Mouse (Mus musculus): ENCODE data around the gene Hand1. TPM values are rescaled to one million over a fixed set of nuclear protein-coding genes. Genes with fewer than 3 reads are reported as not detected.
A peak's percentile ranks its signal among the peaks of the same experiment; 100 is the strongest.
"Not testable (repeated sequence)": the region's sequence is repeated elsewhere in the genome, so short reads cannot be mapped to it uniquely, and the experiment has no call there.

Hand1 gene
- polyA plus RNA-seq, 1 experiment from 2014 or later: not detected

GRCm38 (mm10) chr11:57831281-57831781 lies 1.3 kb downstream of the Hand1 start:
- Histone ChIP-seq H3K4me3 (no peak overlapping the region), H3K27me3 (replicated peaks) (peaks cover 88% of the 10 kb centered on the region), H3K9me3 (no peaks in the 10 kb centered on the region), H3K4me2 (no peak overlapping the region), H3K36me3 (replicated peaks) (no peaks in the 10 kb centered on the region), H3K27ac (no peak overlapping the region), H3K9ac (no peak overlapping the region), H3K4me1 (peaks cover 21% of the 10 kb centered on the region)
- ATAC-seq (replicated peaks): no peak
- WGBS: 2% methylated on average over 31 of the region's 31 CpGs

GRCm38 (mm10) chr11:57829871-57830775 lies 2.5 kb downstream of the Hand1 start:
- H3K27ac ChIP-seq: no peak overlapping the region
- ATAC-seq (replicated peaks): no peak
- peaks cover 21% of the 10 kb centered on the region for H3K4me1 ChIP-seq
- H3K9ac ChIP-seq: no peak overlapping the region
- 15% methylated on average over 17 of the region's 17 CpGs for WGBS
- no peak overlapping the region for H3K4me2 ChIP-seq
- H3K27me3 ChIP-seq (replicated peaks): peaks cover 80% of the 10 kb centered on the region
- no peak overlapping the region for H3K4me3 ChIP-seq
- H3K36me3 ChIP-seq (replicated peaks): no peaks in the 10 kb centered on the region
- H3K9me3 ChIP-seq: no peaks in the 10 kb centered on the region

GRCm38 (mm10) chr11:57828955-57829870 lies 3.4 kb downstream of the Hand1 start:
- Histone ChIP-seq H3K27me3 (replicated peaks) (peaks cover 73% of the 10 kb centered on the region), H3K4me1 (peaks cover 21% of the 10 kb centered on the region), H3K4me2 (no peak overlapping the region), H3K27ac (no peak overlapping the region), H3K9me3 (no peaks in the 10 kb centered on the region), H3K4me3 (no peak overlapping the region), H3K36me3 (replicated peaks) (no peaks in the 10 kb centered on the region), H3K9ac (no peak overlapping the region)
- 2% methylated on average over 53 of the region's 53 CpGs for WGBS
- no peak for ATAC-seq (replicated peaks)

GRCm38 (mm10) chr11:57827915-57828545 lies 4.6 kb downstream of the Hand1 start:
- Histone ChIP-seq H3K4me3 (peak overlapping the region; percentile 22), H3K27ac (no peak overlapping the region), H3K27me3 (replicated peaks) (peaks cover 68% of the 10 kb centered on the region), H3K9me3 (no peaks in the 10 kb centered on the region), H3K36me3 (replicated peaks) (no peaks in the 10 kb centered on the region), H3K4me2 (peak overlapping the region; percentile 38), H3K4me1 (peaks cover 15% of the 10 kb centered on the region), H3K9ac (no peak overlapping the region)
- no peak for ATAC-seq (replicated peaks)
- WGBS: under 1% methylated on average over 33 of the region's 33 CpGs

GRCm38 (mm10) chr11:57827048-57827914 lies 5.3 kb downstream of the Hand1 start:
- no peak overlapping the region for H3K9ac ChIP-seq
- peak overlapping the region; percentile 38 for H3K4me2 ChIP-seq
- no peaks in the 10 kb centered on the region for H3K9me3 ChIP-seq
- peak overlapping the region; percentile 22 for H3K4me3 ChIP-seq
- H3K4me1 ChIP-seq: peaks cover 15% of the 10 kb centered on the region
- peaks cover 61% of the 10 kb centered on the region for H3K27me3 ChIP-seq (replicated peaks)
- ATAC-seq (replicated peaks): no peak
- under 1% methylated on average over 41 of the region's 41 CpGs for WGBS
- H3K27ac ChIP-seq: no peak overlapping the region
- H3K36me3 ChIP-seq (replicated peaks): no peaks in the 10 kb centered on the region

- ATAC-seq (replicated peaks); H3K4me2 ChIP-seq; H3K27ac ChIP-seq; H3K36me3 ChIP-seq (replicated peaks); H3K9me3 ChIP-seq; H3K9ac ChIP-seq; H3K4me3 ChIP-seq: not testable (repeated sequence)
- WGBS: 46% methylated on average over 11 of the region's 11 CpGs
- H3K27me3 ChIP-seq (replicated peaks): peaks cover 42% of the 10 kb centered on the region
- H3K4me1 ChIP-seq: peaks cover 15% of the 10 kb centered on the region
Observed at GRCm38 (mm10) chr11:57825234-57825633, 7.4 kb downstream of the Hand1 start.

- Histone ChIP-seq H3K4me1 (peaks cover 8% of the 10 kb centered on the region), H3K4me2 (no peak overlapping the region), H3K27ac (no peak overlapping the region), H3K9me3 (no peaks in the 10 kb centered on the region), H3K27me3 (replicated peaks) (peaks cover 28% of the 10 kb centered on the region), H3K4me3 (no peak overlapping the region), H3K9ac (no peak overlapping the region), H3K36me3 (replicated peaks) (no peaks in the 10 kb centered on the region)
- 81% methylated on average over 7 of the region's 7 CpGs for WGBS
- no peak for ATAC-seq (replicated peaks)
Observed at GRCm38 (mm10) chr11:57823714-57824113, 8.9 kb downstream of the Hand1 start.

GRCm38 (mm10) chr11:57823159-57823558 lies 9.5 kb downstream of the Hand1 start:
- not testable (repeated sequence) for H3K36me3 ChIP-seq (replicated peaks); H3K4me1 ChIP-seq; H3K9me3 ChIP-seq; H3K27ac ChIP-seq; H3K4me3 ChIP-seq; H3K4me2 ChIP-seq; H3K9ac ChIP-seq; ATAC-seq (replicated peaks)
- H3K27me3 ChIP-seq (replicated peaks): peaks cover 28% of the 10 kb centered on the region
- 100% methylated on average over 2 of the region's 2 CpGs for WGBS

GRCm38 (mm10) chr11:57819999-57820581 lies 12.5 kb downstream of the Hand1 start:
- WGBS: 29% methylated on average over 9 of the region's 9 CpGs
- no peak overlapping the region for H3K4me2 ChIP-seq
- no peaks in the 10 kb centered on the region for H3K4me1 ChIP-seq
- no peak overlapping the region for H3K4me3 ChIP-seq
- no peak for ATAC-seq (replicated peaks)
- no peak overlapping the region for H3K27ac ChIP-seq
- peaks cover 7% of the 10 kb centered on the region for H3K27me3 ChIP-seq (replicated peaks)
- H3K9me3 ChIP-seq: no peaks in the 10 kb centered on the region
- no peaks in the 10 kb centered on the region for H3K36me3 ChIP-seq (replicated peaks)
- no peak overlapping the region for H3K9ac ChIP-seq

- no peak overlapping the region for H3K4me3 ChIP-seq
- 88% methylated on average over 4 of the region's 4 CpGs for WGBS
- ATAC-seq (replicated peaks): no peak
- H3K9me3 ChIP-seq: no peaks in the 10 kb centered on the region
- no peaks in the 10 kb centered on the region for H3K4me1 ChIP-seq
- H3K27me3 ChIP-seq (replicated peaks): no peaks in the 10 kb centered on the region
- H3K36me3 ChIP-seq (replicated peaks): no peaks in the 10 kb centered on the region
- H3K27ac ChIP-seq: no peak overlapping the region
- no peak overlapping the region for H3K9ac ChIP-seq
- H3K4me2 ChIP-seq: no peak overlapping the region
Observed at GRCm38 (mm10) chr11:57818189-57818588, 14.4 kb downstream of the Hand1 start.

- no peak for ATAC-seq (replicated peaks)
- Histone ChIP-seq H3K27me3 (replicated peaks) (no peaks in the 10 kb centered on the region), H3K9me3 (no peaks in the 10 kb centered on the region), H3K9ac (no peak overlapping the region), H3K36me3 (replicated peaks) (peaks cover 6% of the 10 kb centered on the region; the same call in 1 of the 2 replicates), H3K4me3 (no peak overlapping the region), H3K27ac (no peak overlapping the region), H3K4me2 (no peak overlapping the region), H3K4me1 (no peaks in the 10 kb centered on the region)
- 92% methylated on average over 3 of the region's 3 CpGs for WGBS
Observed at GRCm38 (mm10) chr11:57813641-57814040, 19.0 kb downstream of the Hand1 start.

All from midbrain, embryonic 15.5 days (tissue).